Mouse (Mus musculus) neural tube, embryonic 11.5 days (tissue): ENCODE measurements around the gene Kpna1. TPM values are rescaled to one million over a fixed set of nuclear protein-coding genes. Genes with fewer than 3 reads are reported as not detected.
"Not testable (repeated sequence)": the region's sequence is repeated elsewhere in the genome, so short reads cannot be mapped to it uniquely, and the experiment has no call there.

Experiments used
- ATAC-seq: fragments of 200-750 bp; cut with Nextera tagmentation; 2 replicates; pipeline ENCODE4 v1.8.0; 2017; ENCODE audit warnings: moderate number of reproducible peaks, mild to moderate bottlenecking, moderate TSS enrichment, moderate library complexity; ENCODE audit not compliant: insufficient read depth, low FRiP score, low TSS enrichment
- DNase-seq: peaks from one replicate; pipeline ENCODE4 v3.0.0-alpha.2; 2015; ENCODE audit warnings: low spot score
- H3K27ac ChIP-seq: fragments of 300-500 bp; sonication (generic); 2 replicates; pipeline ENCODE4 v1.5.1; 2014; ENCODE audit warnings: low read depth, mild to moderate bottlenecking, low read length
- H3K27me3 ChIP-seq: fragments of 300-500 bp; sonication (generic); 2 replicates; pipeline ENCODE4 v1.6.1; 2014; ENCODE audit warnings: mild to moderate bottlenecking, low read length, mixed read lengths; ENCODE audit not compliant: control insufficient read depth, insufficient read depth
- H3K36me3 ChIP-seq: fragments of 300-500 bp; sonication (generic); 2 replicates; pipeline ENCODE4 v1.6.1; 2014; ENCODE audit warnings: mild to moderate bottlenecking, low read length, moderate library complexity, mixed read lengths; ENCODE audit not compliant: control insufficient read depth, insufficient read depth
- H3K4me1 ChIP-seq: fragments of 300-500 bp; sonication (generic); 2 replicates; pipeline ENCODE4 v1.6.1; 2014; ENCODE audit warnings: low read length, mixed read lengths; ENCODE audit not compliant: control insufficient read depth, insufficient read depth
- H3K4me2 ChIP-seq: fragments of 300-500 bp; sonication (generic); 2 replicates; pipeline ENCODE4 v1.6.1; 2014; ENCODE audit warnings: low read depth, mild to moderate bottlenecking, moderate library complexity
- H3K4me3 ChIP-seq: fragments of 300-500 bp; sonication (generic); 2 replicates; pipeline ENCODE4 v1.5.1; 2014; ENCODE audit warnings: low read depth, low read length
- H3K9ac ChIP-seq: fragments of 300-500 bp; sonication (generic); 2 replicates; pipeline ENCODE4 v1.6.1; 2014; ENCODE audit warnings: mild to moderate bottlenecking, low read length
- H3K9me3 ChIP-seq: fragments of 300-500 bp; sonication (generic); 2 replicates; pipeline ENCODE4 v1.6.1; 2016; ENCODE audit warnings: low read length; ENCODE audit not compliant: control insufficient read depth
- WGBS: fragments of 180-500 bp; shearing (Covaris S2); extraction: QIAGEN DNeasy Blood & Tissue Kit; methylation state at CpG from one replicate; pipeline ENCODE4 v1.1.7; 2014; 5-methylcytosine and 5-hydroxymethylcytosine counted together
- polyA plus RNA-seq: library from polyadenylated mRNA; unstranded; fragments of >200 nt; fragmentation: Nextera tagmentation; extraction: Ambion mirVana; gene quantifications from 2 replicates; pipeline ENCODE4 v1.2.1, GENCODE M21; 2014

Gene Kpna1
- 89.7 and 92.5 TPM in 2 replicates for polyA plus RNA-seq

- not testable (repeated sequence) for ATAC-seq, H3K4me3 ChIP-seq, H3K9ac ChIP-seq, DNase-seq, H3K27ac ChIP-seq, H3K9me3 ChIP-seq, H3K4me1 ChIP-seq, H3K36me3 ChIP-seq, H3K27me3 ChIP-seq, H3K4me2 ChIP-seq
- 95% methylated on average over 1 of the region's 1 CpGs for WGBS
Observed at GRCm38 (mm10) chr16:35978450-35978849, at the start of gene Kpna1. Kpna1 (plus strand) TSS chr16:35978750.

DNA sequence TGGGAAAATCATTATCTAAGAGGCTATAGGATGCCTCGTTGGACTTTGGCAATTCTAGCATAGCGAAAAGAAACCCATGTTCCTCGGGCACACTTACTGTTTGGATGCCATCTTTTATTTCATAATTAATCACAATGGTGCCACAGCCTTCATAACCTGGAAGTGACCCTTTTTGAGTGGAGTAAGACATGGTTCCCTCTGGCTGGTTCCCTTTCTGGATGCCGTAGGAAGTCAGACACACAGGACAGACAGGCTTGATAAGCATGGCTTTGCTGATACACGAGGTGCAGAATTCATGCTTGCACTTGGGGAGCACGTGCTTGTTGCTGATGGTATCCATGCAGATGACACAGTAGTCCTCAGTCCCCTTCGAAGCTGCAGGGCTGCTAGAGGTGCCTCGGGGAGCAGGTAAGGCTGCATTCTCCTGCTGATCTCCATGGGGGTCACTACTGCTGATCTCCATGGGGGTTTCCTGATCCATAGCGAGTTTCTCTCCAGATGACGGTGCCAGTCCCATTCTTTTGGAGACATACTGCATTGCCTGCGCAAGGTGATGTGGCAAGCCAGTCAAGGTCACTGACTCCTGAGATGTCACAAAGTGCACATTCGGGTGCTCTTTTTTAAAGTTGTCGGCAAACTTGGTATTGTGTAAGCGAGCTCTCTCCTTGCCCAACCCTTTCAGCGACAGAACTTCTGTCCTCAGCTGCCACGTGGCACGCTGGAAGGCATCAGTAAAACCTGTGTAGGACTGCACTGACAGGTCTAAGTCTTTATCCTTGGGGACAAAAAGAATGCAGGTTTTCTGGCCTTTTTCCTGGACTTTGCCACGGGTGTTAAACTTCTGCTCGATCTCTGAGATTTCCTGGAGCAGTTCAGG lies 46.1 kb upstream of the Kpna1 start:
- Histone ChIP-seq H3K27me3 (no peaks in the 10 kb centered on the region), H3K27ac (no peak overlapping the region), H3K4me2 (no peak overlapping the region), H3K9ac (no peak overlapping the region), H3K36me3 (no peaks in the 10 kb centered on the region), H3K9me3 (no peaks in the 10 kb centered on the region), H3K4me1 (no peaks in the 10 kb centered on the region), H3K4me3 (no peak overlapping the region)
- WGBS, result 87% methylated on average over 19 of the region's 19 CpGs
- ATAC-seq (no peak), DNase-seq (no peak)

DNA sequence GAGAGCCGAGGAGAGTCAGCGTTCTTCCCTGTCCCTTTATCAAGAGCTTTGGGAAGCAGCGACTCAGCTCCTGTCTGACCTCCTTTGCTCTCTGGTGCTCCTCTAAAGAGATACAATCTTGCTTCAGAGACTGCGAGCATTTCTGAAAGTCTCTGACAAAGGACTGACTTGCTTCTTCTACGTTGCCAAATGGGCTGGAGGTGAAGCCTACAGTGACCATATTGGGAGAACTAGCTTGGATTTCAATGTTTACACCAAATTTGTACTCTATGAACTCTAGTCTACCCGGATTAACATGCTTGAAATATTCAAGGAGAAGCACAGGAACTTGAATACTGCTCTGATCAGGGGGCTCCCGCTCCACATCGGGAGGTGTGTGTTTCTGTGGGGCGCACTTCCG lies 45.4 kb upstream of the Kpna1 start:
- Histone ChIP-seq H3K4me1 (no peaks in the 10 kb centered on the region), H3K27ac (no peak overlapping the region), H3K9me3 (no peaks in the 10 kb centered on the region), H3K36me3 (no peaks in the 10 kb centered on the region), H3K27me3 (no peaks in the 10 kb centered on the region), H3K9ac (no peak overlapping the region), H3K4me2 (no peak overlapping the region), H3K4me3 (no peak overlapping the region)
- DNase-seq (no peak), ATAC-seq (no peak)
- WGBS, result 87% methylated on average over 10 of the region's 10 CpGs

DNA sequence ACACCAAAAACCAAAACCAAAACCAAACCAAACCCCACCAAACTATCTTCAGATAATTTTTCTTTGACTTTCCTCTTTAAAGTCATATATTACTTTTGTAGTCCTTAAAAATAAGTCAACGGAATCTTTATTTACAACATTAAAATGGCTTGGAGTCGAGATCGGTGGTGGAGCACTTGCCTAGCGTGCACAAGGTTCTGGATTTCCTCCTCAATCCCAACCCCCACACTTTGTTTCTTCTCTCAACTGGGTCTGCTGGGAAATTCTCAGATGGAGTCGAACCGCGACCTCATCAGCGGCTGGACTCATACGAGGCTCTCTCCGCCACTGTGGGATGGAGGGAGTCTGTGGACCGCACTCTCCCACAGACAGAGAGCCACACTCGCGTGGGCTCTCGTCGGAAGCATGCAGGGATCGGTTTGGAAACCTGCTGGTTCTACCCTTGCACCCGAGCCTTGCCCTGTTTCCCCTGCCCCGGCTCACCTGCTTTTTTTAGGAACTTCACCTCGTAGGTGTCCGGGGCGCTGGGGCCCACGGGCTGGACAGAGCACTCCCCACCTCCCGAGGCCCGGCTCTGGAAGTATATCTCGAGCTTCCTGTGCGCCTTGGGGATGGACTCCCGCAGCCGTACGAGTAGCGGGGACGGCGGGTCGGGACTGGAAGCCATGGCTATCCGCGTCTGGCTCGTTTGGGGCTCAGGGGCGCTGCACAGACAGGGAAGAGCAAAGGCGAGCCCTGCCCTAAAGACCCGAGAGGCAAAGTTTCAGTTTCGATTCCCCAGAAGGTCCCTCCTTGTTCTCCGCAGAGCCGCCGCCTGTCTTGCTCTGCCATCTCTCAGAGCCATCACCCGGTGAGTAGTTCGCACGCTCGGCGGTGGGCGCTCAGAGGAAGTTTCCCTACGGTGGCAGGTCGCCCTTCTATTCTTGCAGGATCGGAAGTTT lies 40.1 kb upstream of the Kpna1 start, which contains the start of the genes Parp9 and Dtx3l:
Parp9 (plus strand) TSS at position 260 of the 941 bp plus-strand sequence.
Dtx3l (minus strand) TSS at position 941 of the 941 bp plus-strand sequence.
- no peaks in the 10 kb centered on the region for H3K36me3 ChIP-seq
- peak within 1 kb of the TSS; percentile 54 for H3K4me3 ChIP-seq
- no peaks in the 10 kb centered on the region for H3K4me1 ChIP-seq
- ATAC-seq (peak; percentile 71; the same call in 1 of the 2 replicates), DNase-seq (peak; percentile 65)
- H3K27me3 ChIP-seq, result peaks cover 2% of the 10 kb centered on the region; the same call in 1 of the 2 replicates
- 1% methylated on average over 52 of the region's 52 CpGs for WGBS
- H3K27ac ChIP-seq, result no peak within 1 kb of the TSS
- peak within 1 kb of the TSS; percentile 72 for H3K9ac ChIP-seq
- peak within 1 kb of the TSS; percentile 91 for H3K4me2 ChIP-seq
- no peaks in the 10 kb centered on the region for H3K9me3 ChIP-seq

DNA sequence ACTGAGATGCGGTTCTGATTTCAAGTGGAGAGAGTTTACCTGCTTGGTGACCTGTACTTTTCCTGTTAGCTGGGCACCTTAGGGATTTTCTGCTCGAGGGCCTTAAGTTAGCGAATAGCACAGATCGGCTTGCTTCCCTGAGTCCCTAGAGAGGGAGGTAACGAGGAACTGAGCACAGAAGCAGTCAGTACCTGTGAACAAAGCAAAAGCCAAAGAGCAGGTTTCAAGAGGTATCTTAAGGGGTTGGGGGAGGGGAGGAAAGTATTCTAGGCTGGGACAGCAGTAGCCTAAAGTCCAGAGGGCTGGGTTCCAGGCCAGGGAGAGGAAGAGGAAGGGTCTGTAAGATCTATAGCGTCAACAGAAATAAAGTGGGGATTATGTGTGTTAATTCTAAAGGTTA lies 39.3 kb upstream of the Kpna1 start:
- DNase-seq (no peak), ATAC-seq (no peak)
- Histone ChIP-seq H3K4me1 (no peaks in the 10 kb centered on the region), H3K27me3 (peaks cover 2% of the 10 kb centered on the region; the same call in 1 of the 2 replicates), H3K36me3 (no peaks in the 10 kb centered on the region), H3K4me2 (peak overlapping the region; percentile 91), H3K27ac (no peak overlapping the region), H3K9ac (0 out of 2 replicates have a peak overlapping the region, but pooled peaks have one; percentile 18), H3K4me3 (peak overlapping the region; percentile 54), H3K9me3 (no peaks in the 10 kb centered on the region)
- 8% methylated on average over 6 of the region's 6 CpGs for WGBS

DNA sequence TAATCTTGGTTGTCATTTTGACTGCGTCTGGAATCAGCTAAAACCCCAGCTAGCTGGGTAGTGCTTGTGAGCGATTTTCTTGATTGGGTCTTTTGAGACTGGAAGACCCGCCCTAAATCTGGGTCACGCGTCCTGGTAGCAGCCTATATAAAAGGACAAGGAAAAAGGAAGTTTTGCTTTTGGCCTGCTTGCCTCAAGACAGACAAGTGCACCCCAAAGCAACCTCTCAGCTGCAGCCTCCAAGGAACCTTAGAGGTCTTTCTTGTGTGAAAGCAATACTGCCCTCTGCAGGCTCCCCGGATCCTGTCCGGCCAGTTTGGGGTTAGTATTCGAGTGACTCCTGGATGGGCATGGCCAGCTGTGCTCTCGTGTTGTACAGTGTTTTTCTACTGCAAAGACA lies 38.9 kb upstream of the Kpna1 start:
- 13% methylated on average over 9 of the region's 9 CpGs for WGBS
- DNase-seq, result peak; percentile 69
- H3K9me3 ChIP-seq, result no peaks in the 10 kb centered on the region
- H3K27me3 ChIP-seq, result peaks cover 2% of the 10 kb centered on the region; the same call in 1 of the 2 replicates
- peak overlapping the region; percentile 91 for H3K4me2 ChIP-seq
- H3K27ac ChIP-seq, result no peak overlapping the region
- H3K36me3 ChIP-seq, result no peaks in the 10 kb centered on the region
- no peak overlapping the region for H3K9ac ChIP-seq
- no peak overlapping the region; the same call in 1 of the 2 replicates for H3K4me3 ChIP-seq
- no peaks in the 10 kb centered on the region for H3K4me1 ChIP-seq
- ATAC-seq, result no peak

DNA sequence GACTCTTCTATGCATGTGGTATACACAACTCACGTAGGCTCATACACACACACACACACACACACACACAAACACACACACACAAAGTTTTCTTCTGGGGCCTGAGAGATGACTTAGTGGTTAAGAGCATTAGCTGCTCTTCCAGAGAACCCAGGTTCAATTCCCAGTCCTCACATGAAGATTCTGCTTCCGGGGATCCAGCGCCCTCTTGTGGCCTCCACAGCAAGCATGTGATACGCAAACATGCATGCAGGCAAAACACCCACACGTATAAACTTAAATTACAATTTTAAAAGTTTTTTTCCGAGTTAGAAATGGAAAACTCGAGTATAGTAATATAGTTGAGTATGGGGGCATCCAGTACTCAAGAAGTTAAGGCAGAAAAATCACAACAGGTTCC lies 37.2 kb upstream of the Kpna1 start:
- no peaks in the 10 kb centered on the region for H3K36me3 ChIP-seq
- DNase-seq (peak; percentile 21), ATAC-seq (no peak)
- H3K27me3 ChIP-seq, result peaks cover 2% of the 10 kb centered on the region; the same call in 1 of the 2 replicates
- H3K9ac ChIP-seq, result no peak overlapping the region
- H3K27ac ChIP-seq, result no peak overlapping the region
- H3K4me1 ChIP-seq, result no peaks in the 10 kb centered on the region
- H3K4me3 ChIP-seq, result no peak overlapping the region
- H3K4me2 ChIP-seq, result no peak overlapping the region
- no peaks in the 10 kb centered on the region for H3K9me3 ChIP-seq
- WGBS, result 82% methylated on average over 7 of the region's 7 CpGs

- no peaks in the 10 kb centered on the region for H3K27me3 ChIP-seq
- no peaks in the 10 kb centered on the region for H3K4me1 ChIP-seq
- no peak overlapping the region for H3K4me2 ChIP-seq
- H3K4me3 ChIP-seq, result no peak overlapping the region
- no peak overlapping the region for H3K27ac ChIP-seq
- no peaks in the 10 kb centered on the region for H3K36me3 ChIP-seq
- H3K9me3 ChIP-seq, result no peaks in the 10 kb centered on the region
- H3K9ac ChIP-seq, result no peak overlapping the region
- ATAC-seq (no peak), DNase-seq (no peak)
- WGBS, result 91% methylated on average over 5 of the region's 5 CpGs
Observed at GRCm38 (mm10) chr16:35949264-35949663, 29.3 kb upstream of the Kpna1 start.
